ENCODE assay signal across 15 mouse cellular contexts in genomic region chr6:125170194-125170593, GRCm38 (mm10). TPM values are rescaled to one million over a fixed set of nuclear protein-coding genes. Genes with fewer than 3 reads are reported as not detected.
A peak's percentile ranks its signal among the peaks of the same experiment; 100 is the strongest.
DNase-seq lines count a peak whose midpoint lies in the region; ATAC-seq and TF ChIP-seq lines count a peak whose summit lies in the region.
"Had no signal": no experiment of that assay in that cellular context is flagged by ENCODE, and none has a peak within 500 bp of the region (broad histone marks: within the 10 kb centered on the region; RNA-seq: fewer than 3 reads in every experiment).

No protein-coding gene starts in this region.

- ATAC-seq in kidney, postnatal 0 days (replicated peaks; ENCODE audit: low FRiP score, low read depth), result no peak

- no peak for TF ChIP-seq POLR2A in cortical plate, adult 2 months (IDR thresholded peaks at IDR 0.05; ENCODE audit: extremely low read depth, insufficient read depth, low read length)

- H3K4me2 ChIP-seq in kidney, postnatal 0 days (ENCODE audit: low read length), result no peak overlapping the region
- H3K4me2 ChIP-seq: hindbrain, embryonic 13.5 days; limb, embryonic 12.5 days; lung, embryonic 15.5 days had no signal

- no peak overlapping the region for H3K9ac ChIP-seq in kidney, postnatal 0 days (ENCODE audit: low read depth, low read length)
- H3K9ac ChIP-seq: hindbrain, embryonic 13.5 days; limb, embryonic 12.5 days; lung, embryonic 15.5 days had no signal

- peaks cover 18% of the 10 kb centered on the region for H3K4me1 ChIP-seq in heart, embryonic 10.5 days
- H3K4me1 ChIP-seq in kidney, postnatal 0 days (replicated peaks; ENCODE audit: insufficient read depth, low read length), result peaks cover 16% of the 10 kb centered on the region
- H3K4me1 ChIP-seq in cortical plate, adult 2 months (ENCODE audit: control insufficient read depth, insufficient read depth, low read length), result peaks cover 7% of the 10 kb centered on the region
- peaks cover 25% of the 10 kb centered on the region for H3K4me1 ChIP-seq in embryonic facial prominence, embryonic 10.5 days

- peaks cover 80% of the 10 kb centered on the region for H3K36me3 ChIP-seq in heart, embryonic 10.5 days
- H3K36me3 ChIP-seq in kidney, postnatal 0 days (ENCODE audit: insufficient read depth, low read length), result peaks cover 56% of the 10 kb centered on the region
- peaks cover 90% of the 10 kb centered on the region for H3K36me3 ChIP-seq in embryonic facial prominence, embryonic 10.5 days (replicated peaks)

- H3K27me3 ChIP-seq in heart, embryonic 10.5 days (ENCODE audit: insufficient read depth, poor library complexity, severe bottlenecking), result no peaks in the 10 kb centered on the region
- no peaks in the 10 kb centered on the region for H3K27me3 ChIP-seq in kidney, postnatal 0 days (ENCODE audit: insufficient read depth, low read length)
- no peaks in the 10 kb centered on the region for H3K27me3 ChIP-seq in embryonic facial prominence, embryonic 10.5 days (replicated peaks; ENCODE audit: low read depth, poor library complexity, severe bottlenecking)
- H3K27me3 ChIP-seq: hindbrain, embryonic 13.5 days; limb, embryonic 12.5 days; lung, embryonic 15.5 days had no signal

- peak; percentile 36; the same call in 1 of the 2 replicates for TF ChIP-seq CTCF in kidney, postnatal 0 days (IDR thresholded peaks at IDR 0.05; ENCODE audit: low read depth)
- 0 out of 2 replicates have a peak, but pooled peaks have one; percentile 15 for TF ChIP-seq CTCF in cortical plate, adult 2 months (IDR thresholded peaks at IDR 0.05; ENCODE audit: extremely low read depth, insufficient read depth, low read length)

- H3K4me3 ChIP-seq in heart, embryonic 10.5 days, result no peak overlapping the region
- no peak overlapping the region for H3K4me3 ChIP-seq in kidney, postnatal 0 days (replicated peaks; ENCODE audit: low read depth, low read length)
- H3K4me3 ChIP-seq in cortical plate, adult 2 months (ENCODE audit: insufficient read depth, low read length), result no peak overlapping the region
- H3K4me3 ChIP-seq in embryonic facial prominence, embryonic 10.5 days, result no peak overlapping the region
- H3K4me3 ChIP-seq: hindbrain, embryonic 13.5 days; limb, embryonic 12.5 days; lung, embryonic 15.5 days; myocyte had no signal

- DNase-seq in heart, embryonic 10.5 days (ENCODE audit: low spot score), result no peak
- no peak for DNase-seq in heart, postnatal 4 days
- no peak for DNase-seq in kidney, postnatal 0 days (ENCODE audit: low spot score)
- DNase-seq in kidney, postnatal 4 days, result no peak
- DNase-seq in lung, postnatal 36 days, result peak; percentile 42
- DNase-seq in lung, postnatal 10 days, result no peak
- DNase-seq in embryonic facial prominence, embryonic 10.5 days (ENCODE audit: low spot score), result no peak
- DNase-seq: cerebellum, postnatal 25 days; gastrocnemius, postnatal 36 days; kidney, adult 11 months had no signal

- 81% methylated on average over 6 of the region's 6 CpGs for WGBS in heart, embryonic 10.5 days
- 74% methylated on average over 6 of the region's 6 CpGs for WGBS in kidney, postnatal 0 days
- WGBS in embryonic facial prominence, embryonic 10.5 days, result 94% methylated on average over 6 of the region's 6 CpGs

- no peaks in the 10 kb centered on the region for H3K9me3 ChIP-seq in heart, embryonic 10.5 days
- no peaks in the 10 kb centered on the region for H3K9me3 ChIP-seq in kidney, postnatal 0 days (replicated peaks; ENCODE audit: low read length)
- no peaks in the 10 kb centered on the region for H3K9me3 ChIP-seq in embryonic facial prominence, embryonic 10.5 days
- H3K9me3 ChIP-seq: hindbrain, embryonic 13.5 days; limb, embryonic 12.5 days; lung, embryonic 15.5 days had no signal

- H3K27ac ChIP-seq in heart, embryonic 10.5 days, result 0 out of 2 replicates have a peak overlapping the region, but pooled peaks have one; percentile 16
- no peak overlapping the region for H3K27ac ChIP-seq in kidney, postnatal 0 days
- no peak overlapping the region for H3K27ac ChIP-seq in cortical plate, adult 2 months (ENCODE audit: insufficient read depth, low read length)
- no peak overlapping the region for H3K27ac ChIP-seq in embryonic facial prominence, embryonic 10.5 days (replicated peaks)
- H3K27ac ChIP-seq: hindbrain, embryonic 13.5 days; limb, embryonic 12.5 days; lung, embryonic 15.5 days had no signal

RNA-seq across cellular contexts. Expression of gene Gapdh, which starts 3.9 kb away (rescaled TPM):
- 3,676 and 4,272 TPM in 2 replicates for polyA plus RNA-seq in heart, embryonic 10.5 days (2016; fragmentation: Nextera tagmentation; extraction: Ambion mirVana)
- total RNA-seq in heart, postnatal 4 days (2021), result 1,000 to 10,000 TPM; 3,371 to 3,611 TPM
- 1,529 and 1,548 TPM in 2 replicates for polyA plus RNA-seq in kidney, postnatal 0 days (2015; fragmentation: Nextera tagmentation; extraction: Ambion mirVana)
- 4,394 and 4,549 TPM in 2 replicates for polyA plus RNA-seq in cortical plate, adult 2 months (2012; rRNA removed)
- 2,731 and 2,955 TPM in 2 replicates for polyA plus RNA-seq in embryonic facial prominence, embryonic 10.5 days (2016; fragmentation: Nextera tagmentation; extraction: Ambion mirVana)

RNA-seq across cellular contexts. Expression of gene Ncapd2, which starts 21.3 kb away (rescaled TPM):
- polyA plus RNA-seq in heart, embryonic 10.5 days (2016; fragmentation: Nextera tagmentation; extraction: Ambion mirVana), result 128 and 140 TPM in 2 replicates
- 100 to 1,000 TPM; 101 to 111 TPM for total RNA-seq in heart, postnatal 4 days (2021)
- 43.8 and 48.0 TPM in 2 replicates for polyA plus RNA-seq in kidney, postnatal 0 days (2015; fragmentation: Nextera tagmentation; extraction: Ambion mirVana)
- polyA plus RNA-seq in cortical plate, adult 2 months (2012; rRNA removed), result 53.5 and 58.3 TPM in 2 replicates
- polyA plus RNA-seq in embryonic facial prominence, embryonic 10.5 days (2016; fragmentation: Nextera tagmentation; extraction: Ambion mirVana), result 261 and 263 TPM in 2 replicates

RNA-seq across cellular contexts. Expression of gene Mrpl51, which starts 21.4 kb away (rescaled TPM):
- polyA plus RNA-seq in heart, embryonic 10.5 days (2016; fragmentation: Nextera tagmentation; extraction: Ambion mirVana), result 246 and 251 TPM in 2 replicates
- 100 to 1,000 TPM; 248 to 271 TPM for total RNA-seq in heart, postnatal 4 days (2021)
- 275 and 288 TPM in 2 replicates for polyA plus RNA-seq in kidney, postnatal 0 days (2015; fragmentation: Nextera tagmentation; extraction: Ambion mirVana)
- polyA plus RNA-seq in cortical plate, adult 2 months (2012; rRNA removed), result 51.2 and 52.9 TPM in 2 replicates
- polyA plus RNA-seq in embryonic facial prominence, embryonic 10.5 days (2016; fragmentation: Nextera tagmentation; extraction: Ambion mirVana), result 207 and 214 TPM in 2 replicates

RNA-seq across cellular contexts. Expression of gene Iffo1, which starts 25.2 kb away (rescaled TPM):
- polyA plus RNA-seq in heart, embryonic 10.5 days (2016; fragmentation: Nextera tagmentation; extraction: Ambion mirVana), result 11.7 and 11.9 TPM in 2 replicates
- total RNA-seq in heart, postnatal 4 days (2021), result 10 to 100 TPM; 18.0 to 18.6 TPM
- 8.1 and 8.7 TPM in 2 replicates for polyA plus RNA-seq in kidney, postnatal 0 days (2015; fragmentation: Nextera tagmentation; extraction: Ambion mirVana)
- 96.9 and 97.6 TPM in 2 replicates for polyA plus RNA-seq in cortical plate, adult 2 months (2012; rRNA removed)
- polyA plus RNA-seq in embryonic facial prominence, embryonic 10.5 days (2016; fragmentation: Nextera tagmentation; extraction: Ambion mirVana), result 11.0 and 11.1 TPM in 2 replicates

RNA-seq across cellular contexts. Expression of gene Nop2, which starts 38.5 kb away (rescaled TPM):
- polyA plus RNA-seq in heart, embryonic 10.5 days (2016; fragmentation: Nextera tagmentation; extraction: Ambion mirVana), result 73.2 and 92.7 TPM in 2 replicates
- total RNA-seq in heart, postnatal 4 days (2021), result 10 to 100 TPM; 24.4 to 25.3 TPM
- 41.1 and 43.2 TPM in 2 replicates for polyA plus RNA-seq in kidney, postnatal 0 days (2015; fragmentation: Nextera tagmentation; extraction: Ambion mirVana)
- polyA plus RNA-seq in cortical plate, adult 2 months (2012; rRNA removed), result 20.0 and 21.5 TPM in 2 replicates
- 94.1 and 99.4 TPM in 2 replicates for polyA plus RNA-seq in embryonic facial prominence, embryonic 10.5 days (2016; fragmentation: Nextera tagmentation; extraction: Ambion mirVana)
